Mouse (Mus musculus): ENCODE measurements around the gene Hhatl. TPM values are rescaled to one million over a fixed set of nuclear protein-coding genes. Genes with fewer than 3 reads are reported as not detected.
A peak's percentile ranks its signal among the peaks of the same experiment; 100 is the strongest.

Hhatl gene
- 0.12 and 0.15 TPM in 2 replicates for polyA plus RNA-seq (2015; fragmentation: Nextera tagmentation; extraction: Ambion mirVana)

GRCm38 (mm10) chr9:121791757-121792521, at the start of gene Hhatl:
Hhatl (minus strand) TSS chr9:121792507.
- no peak within 1 kb of the TSS for H3K4me2 ChIP-seq
- no peaks in the 10 kb centered on the region for H3K36me3 ChIP-seq
- WGBS (ENCODE audit: insufficient replicate concordance) = 45% methylated on average over 23 of the region's 24 CpGs
- ATAC-seq (ENCODE audit: low read depth) = no peak; the same call in 1 of the 2 replicates
- no peak within 1 kb of the TSS for H3K4me3 ChIP-seq (replicated peaks)
- H3K9ac ChIP-seq = no peak within 1 kb of the TSS
- 0 out of 2 replicates have a peak, but pooled peaks cover 3% of the 10 kb centered on the region for H3K27me3 ChIP-seq
- no peaks in the 10 kb centered on the region for H3K4me1 ChIP-seq (replicated peaks)
- no peak for DNase-seq
- H3K27ac ChIP-seq = no peak within 1 kb of the TSS
- H3K9me3 ChIP-seq (replicated peaks) = no peaks in the 10 kb centered on the region

DNA sequence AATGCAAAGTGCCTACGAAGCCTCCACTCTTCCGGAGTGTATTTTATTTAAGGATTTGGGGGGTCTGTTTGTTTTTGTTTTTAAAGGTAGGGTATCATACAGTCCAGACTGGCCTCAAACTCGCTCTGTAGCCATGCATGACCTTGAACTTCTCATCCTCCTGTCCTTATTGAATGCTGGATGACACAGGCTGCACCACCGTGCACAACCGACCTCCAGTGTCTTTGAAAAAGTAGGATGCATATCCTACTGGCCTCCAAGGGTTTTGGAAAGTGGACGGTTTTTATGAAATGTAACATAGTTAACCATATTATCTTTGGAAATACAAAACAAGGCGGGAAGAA, 47.3 kb upstream of the Hhatl start:
- ATAC-seq (ENCODE audit: low read depth) (no peak), DNase-seq (no peak)
- Histone ChIP-seq H3K4me3 (replicated peaks) (peak overlapping the region; percentile 48), H3K9ac (no peak overlapping the region), H3K4me2 (peak overlapping the region; percentile 70), H3K4me1 (replicated peaks) (peaks cover 9% of the 10 kb centered on the region), H3K27me3 (peaks cover 30% of the 10 kb centered on the region), H3K36me3 (no peaks in the 10 kb centered on the region), H3K9me3 (replicated peaks) (no peaks in the 10 kb centered on the region), H3K27ac (no peak overlapping the region)
- 35% methylated on average over 7 of the region's 7 CpGs for WGBS (ENCODE audit: insufficient replicate concordance)

DNA sequence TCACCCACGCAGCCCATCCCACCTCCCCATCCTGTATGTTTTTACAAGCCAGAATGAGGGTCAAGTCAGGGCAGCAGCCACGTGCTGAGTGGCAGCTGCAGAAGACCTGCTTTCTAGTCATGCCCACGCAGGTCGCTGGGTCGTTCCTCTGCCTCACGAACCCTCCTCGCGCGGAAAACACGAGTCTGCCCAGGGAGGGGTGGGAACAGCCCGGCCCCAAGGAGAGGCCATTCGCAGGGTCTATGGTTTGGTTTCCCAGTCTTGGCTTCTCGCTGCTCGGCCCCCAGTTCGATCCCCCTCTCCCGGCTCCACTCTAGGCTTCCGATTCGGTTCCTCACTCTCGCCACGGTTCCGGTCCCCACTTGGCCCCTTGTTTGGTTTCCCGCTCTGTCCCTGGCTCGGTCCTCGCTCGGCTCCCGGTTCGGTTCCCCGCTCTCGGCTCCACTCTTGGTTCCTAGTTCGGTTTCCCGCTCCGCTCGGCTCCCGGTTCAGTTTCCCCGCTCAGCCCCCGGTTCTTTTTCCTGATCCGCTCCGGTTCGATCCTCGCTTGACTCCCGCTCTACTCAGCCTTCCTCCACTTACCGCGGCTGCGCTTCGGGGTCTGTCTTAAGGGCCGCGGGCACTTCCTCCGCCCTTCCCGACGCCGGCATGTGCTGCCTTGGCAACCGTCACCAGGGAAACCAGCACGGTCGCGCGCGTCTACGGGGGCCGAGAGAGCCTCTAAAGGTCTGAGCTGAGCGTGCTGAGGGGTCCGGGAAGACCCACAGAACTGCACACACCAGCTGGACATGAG, 46.7 kb upstream of the Hhatl start, which contains the start of gene Ccdc13:
Gene Ccdc13 (minus strand): TSS at position 633 of the 793 bp plus-strand sequence.
- 8% methylated on average over 61 of the region's 61 CpGs for WGBS (ENCODE audit: insufficient replicate concordance)
- peak within 1 kb of the TSS; percentile 48 for H3K4me3 ChIP-seq (replicated peaks)
- peaks cover 9% of the 10 kb centered on the region for H3K4me1 ChIP-seq (replicated peaks)
- DNase-seq (peak; percentile 26), ATAC-seq (ENCODE audit: low read depth) (peak; percentile 52)
- no peaks in the 10 kb centered on the region for H3K9me3 ChIP-seq (replicated peaks)
- H3K9ac ChIP-seq = peak within 1 kb of the TSS; percentile 49; the same call in 1 of the 2 replicates
- peak within 1 kb of the TSS; percentile 70 for H3K4me2 ChIP-seq
- H3K27me3 ChIP-seq = peaks cover 30% of the 10 kb centered on the region
- no peaks in the 10 kb centered on the region for H3K36me3 ChIP-seq
- no peak within 1 kb of the TSS for H3K27ac ChIP-seq

- no peaks in the 10 kb centered on the region for H3K36me3 ChIP-seq
- H3K27me3 ChIP-seq = peaks cover 30% of the 10 kb centered on the region
- no peak overlapping the region for H3K4me2 ChIP-seq
- DNase-seq = no peak
- no peak overlapping the region for H3K9ac ChIP-seq
- H3K4me1 ChIP-seq (replicated peaks) = peaks cover 9% of the 10 kb centered on the region
- 70% methylated on average over 6 of the region's 6 CpGs for WGBS (ENCODE audit: insufficient replicate concordance)
- H3K27ac ChIP-seq = no peak overlapping the region
- H3K4me3 ChIP-seq (replicated peaks) = no peak overlapping the region
- no peaks in the 10 kb centered on the region for H3K9me3 ChIP-seq (replicated peaks)
- no peak for ATAC-seq (ENCODE audit: low read depth)
Observed at GRCm38 (mm10) chr9:121838008-121838407, 45.7 kb upstream of the Hhatl start.

- Histone ChIP-seq H3K27ac (no peak overlapping the region), H3K4me2 (no peak overlapping the region), H3K9ac (no peak overlapping the region), H3K27me3 (peaks cover 8% of the 10 kb centered on the region), H3K9me3 (replicated peaks) (no peaks in the 10 kb centered on the region), H3K4me3 (replicated peaks) (no peak overlapping the region), H3K36me3 (no peaks in the 10 kb centered on the region), H3K4me1 (replicated peaks) (peaks cover under 1% of the 10 kb centered on the region)
- WGBS (ENCODE audit: insufficient replicate concordance) = 69% methylated on average over 11 of the region's 11 CpGs
- DNase-seq (no peak), ATAC-seq (ENCODE audit: low read depth) (no peak)
Observed at GRCm38 (mm10) chr9:121833825-121834224, 41.5 kb upstream of the Hhatl start.

DNA sequence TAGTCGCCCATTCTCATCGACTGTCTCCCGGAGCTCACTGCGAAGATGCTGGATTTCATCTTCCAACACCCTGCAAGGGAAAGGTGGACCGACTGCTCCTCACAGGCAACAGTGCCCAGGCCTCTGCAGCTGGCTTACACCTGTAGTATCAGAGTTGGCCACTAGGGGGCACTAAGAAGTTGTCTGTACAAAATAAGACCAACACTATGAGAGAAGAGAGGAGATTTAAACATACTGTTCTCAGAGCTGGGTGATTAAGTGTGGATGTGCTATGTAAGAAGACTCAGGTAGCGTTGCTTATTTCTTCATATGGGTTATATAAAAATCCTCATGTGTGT, 38.6 kb upstream of the Hhatl start:
- no peak overlapping the region for H3K27ac ChIP-seq
- no peak overlapping the region for H3K9ac ChIP-seq

DNA sequence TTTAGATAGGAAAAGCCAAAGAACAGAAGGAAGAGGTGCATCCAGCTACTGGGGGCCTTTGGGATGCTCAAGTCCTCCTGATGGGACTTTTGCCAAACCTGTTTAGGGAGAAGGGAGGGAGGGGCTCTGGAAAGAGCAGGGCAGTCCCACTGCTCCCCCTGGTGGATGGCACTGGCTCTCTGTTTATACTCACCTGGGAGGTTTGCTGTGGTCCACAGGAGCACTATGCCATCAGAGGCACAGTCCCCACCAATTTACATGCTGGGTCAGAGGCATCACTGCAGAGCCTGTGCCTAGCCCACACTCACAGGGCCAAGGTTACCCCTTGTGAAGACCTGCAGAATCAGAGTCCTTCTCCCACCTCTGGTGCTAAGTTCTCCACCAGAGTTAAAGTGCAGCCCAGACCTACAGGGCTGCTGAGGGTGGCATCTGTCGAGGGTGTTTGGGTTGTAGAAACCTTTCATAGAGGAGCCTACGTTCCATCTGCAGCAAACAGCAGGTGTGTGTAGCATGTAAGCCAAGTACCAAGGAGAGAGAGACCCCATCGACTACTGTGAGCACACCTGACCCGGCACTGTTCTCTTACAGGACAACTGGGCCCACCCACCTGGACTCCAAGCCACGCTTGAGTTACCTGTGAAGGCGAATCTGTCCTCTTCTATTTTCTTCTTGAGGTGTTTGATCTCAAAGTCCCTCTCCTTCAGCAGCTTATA, 38.1 kb upstream of the Hhatl start:
- ATAC-seq (ENCODE audit: low read depth) (no peak), DNase-seq (no peak)
- no peaks in the 10 kb centered on the region for H3K9me3 ChIP-seq (replicated peaks)
- no peaks in the 10 kb centered on the region for H3K27me3 ChIP-seq
- no peaks in the 10 kb centered on the region for H3K36me3 ChIP-seq
- no peak overlapping the region for H3K4me2 ChIP-seq
- WGBS (ENCODE audit: insufficient replicate concordance) = 57% methylated on average over 6 of the region's 6 CpGs
- H3K4me1 ChIP-seq (replicated peaks) = no peaks in the 10 kb centered on the region
- no peak overlapping the region for H3K9ac ChIP-seq
- H3K27ac ChIP-seq = no peak overlapping the region
- H3K4me3 ChIP-seq (replicated peaks) = no peak overlapping the region

More for the DNA sequence above, 38.6 kb upstream of the Hhatl start:
- Histone ChIP-seq H3K36me3 (no peaks in the 10 kb centered on the region), H3K9me3 (replicated peaks) (no peaks in the 10 kb centered on the region), H3K27me3 (no peaks in the 10 kb centered on the region), H3K4me3 (replicated peaks) (no peak overlapping the region), H3K4me1 (replicated peaks) (no peaks in the 10 kb centered on the region), H3K4me2 (no peak overlapping the region)
- 19% methylated on average over 6 of the region's 6 CpGs for WGBS (ENCODE audit: insufficient replicate concordance)
- ATAC-seq (ENCODE audit: low read depth) = no peak
- peak; percentile 46 for DNase-seq

DNA sequence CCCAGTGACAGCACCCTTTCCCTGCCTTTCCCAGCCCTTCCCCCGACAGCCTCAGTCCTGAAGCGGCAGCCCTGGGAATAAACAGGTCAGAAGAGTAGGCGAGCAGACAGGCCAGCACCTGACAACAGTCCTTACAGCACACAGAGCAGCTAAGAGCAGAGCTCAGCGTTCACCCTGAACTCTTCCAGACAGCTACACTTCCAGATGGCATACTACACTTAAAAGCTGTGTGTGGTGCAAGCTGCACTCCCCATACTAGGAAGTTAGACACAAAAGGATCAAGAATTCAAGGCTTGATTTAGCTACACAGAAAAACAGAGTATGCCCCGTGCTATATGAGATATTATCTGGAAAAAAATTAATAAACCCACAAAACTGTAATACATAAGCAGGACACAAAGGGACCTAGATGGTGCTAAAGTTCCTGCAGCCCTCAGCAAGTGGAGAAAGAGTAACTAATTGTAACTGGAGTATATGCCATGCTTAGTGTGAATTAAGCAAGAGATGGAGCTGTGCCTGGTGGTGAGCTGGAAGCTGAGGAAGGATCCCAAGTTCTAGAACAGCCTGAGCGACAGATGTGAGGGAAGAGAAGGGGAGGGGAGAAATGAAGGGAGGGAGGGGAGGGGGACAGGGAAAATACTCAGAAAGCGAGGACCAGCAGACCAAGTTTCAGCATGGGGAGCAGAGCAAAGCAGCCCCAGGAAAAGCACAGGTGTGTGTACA, 37.1 kb upstream of the Hhatl start:
- ATAC-seq (ENCODE audit: low read depth) = no peak
- H3K36me3 ChIP-seq = no peaks in the 10 kb centered on the region
- DNase-seq = no peak
- no peaks in the 10 kb centered on the region for H3K4me1 ChIP-seq (replicated peaks)
- no peaks in the 10 kb centered on the region for H3K27me3 ChIP-seq
- H3K4me3 ChIP-seq (replicated peaks) = no peak overlapping the region
- no peak overlapping the region for H3K9ac ChIP-seq
- H3K27ac ChIP-seq = no peak overlapping the region
- no peaks in the 10 kb centered on the region for H3K9me3 ChIP-seq (replicated peaks)
- no peak overlapping the region for H3K4me2 ChIP-seq
- WGBS (ENCODE audit: insufficient replicate concordance) = 47% methylated on average over 7 of the region's 7 CpGs

GRCm38 (mm10) chr9:121828314-121828713, 36.0 kb upstream of the Hhatl start:
- DNase-seq (no peak), ATAC-seq (ENCODE audit: low read depth) (no peak)
- Histone ChIP-seq H3K4me1 (replicated peaks) (no peaks in the 10 kb centered on the region), H3K27me3 (no peaks in the 10 kb centered on the region), H3K4me2 (no peak overlapping the region), H3K36me3 (no peaks in the 10 kb centered on the region), H3K9me3 (replicated peaks) (no peaks in the 10 kb centered on the region), H3K9ac (no peak overlapping the region), H3K4me3 (replicated peaks) (no peak overlapping the region), H3K27ac (no peak overlapping the region)
- 37% methylated on average over 6 of the region's 6 CpGs for WGBS (ENCODE audit: insufficient replicate concordance)

- no peaks in the 10 kb centered on the region for H3K27me3 ChIP-seq
- 74% methylated on average over 3 of the region's 3 CpGs for WGBS (ENCODE audit: insufficient replicate concordance)
- no peak overlapping the region for H3K4me2 ChIP-seq
- no peak overlapping the region for H3K27ac ChIP-seq
- H3K4me3 ChIP-seq (replicated peaks) = no peak overlapping the region
- no peaks in the 10 kb centered on the region for H3K4me1 ChIP-seq (replicated peaks)
- ATAC-seq (ENCODE audit: low read depth) (no peak), DNase-seq (no peak)
- no peaks in the 10 kb centered on the region for H3K9me3 ChIP-seq (replicated peaks)
- H3K9ac ChIP-seq = no peak overlapping the region
- H3K36me3 ChIP-seq = no peaks in the 10 kb centered on the region
Observed at GRCm38 (mm10) chr9:121826356-121826755, 34.0 kb upstream of the Hhatl start.

DNA sequence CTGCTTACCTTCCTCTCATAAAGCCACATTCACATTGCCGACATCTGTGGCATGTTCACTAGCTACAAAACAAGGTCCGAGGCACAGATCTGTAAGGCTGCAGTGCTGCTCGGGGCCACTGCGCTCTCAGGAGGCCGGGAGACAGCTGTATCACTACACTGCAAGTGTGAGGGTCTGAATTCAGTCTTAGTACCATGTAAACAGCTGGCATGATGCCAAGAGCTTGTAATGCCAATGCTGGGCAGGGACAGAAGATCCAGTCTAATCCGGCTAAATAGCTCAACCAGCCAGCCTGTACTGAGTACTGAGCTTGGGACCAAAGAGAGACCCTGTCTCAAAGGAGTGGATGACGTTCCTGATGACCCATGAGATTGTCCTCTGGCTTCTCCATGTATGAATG, 31.7 kb upstream of the Hhatl start:
- WGBS (ENCODE audit: insufficient replicate concordance) = 56% methylated on average over 7 of the region's 7 CpGs

More for the DNA sequence above, 31.7 kb upstream of the Hhatl start:
- no peak overlapping the region for H3K27ac ChIP-seq
- no peaks in the 10 kb centered on the region for H3K4me1 ChIP-seq (replicated peaks)
- H3K27me3 ChIP-seq = no peaks in the 10 kb centered on the region
- H3K9me3 ChIP-seq (replicated peaks) = no peaks in the 10 kb centered on the region
- ATAC-seq (ENCODE audit: low read depth) (no peak), DNase-seq (no peak)
- H3K9ac ChIP-seq = no peak overlapping the region
- no peak overlapping the region for H3K4me2 ChIP-seq
- H3K36me3 ChIP-seq = no peaks in the 10 kb centered on the region
- H3K4me3 ChIP-seq (replicated peaks) = no peak overlapping the region
